Mouse (Mus musculus): ENCODE data around the gene Kcnn1. TPM values are rescaled to one million over a fixed set of nuclear protein-coding genes. Genes with fewer than 3 reads are reported as not detected.
"Not testable (repeated sequence)": the region's sequence is repeated elsewhere in the genome, so short reads cannot be mapped to it uniquely, and the experiment has no call there.

Kcnn1 gene
- polyA plus RNA-seq, 2 experiments: 2.5 to 9.1 TPM

DNA sequence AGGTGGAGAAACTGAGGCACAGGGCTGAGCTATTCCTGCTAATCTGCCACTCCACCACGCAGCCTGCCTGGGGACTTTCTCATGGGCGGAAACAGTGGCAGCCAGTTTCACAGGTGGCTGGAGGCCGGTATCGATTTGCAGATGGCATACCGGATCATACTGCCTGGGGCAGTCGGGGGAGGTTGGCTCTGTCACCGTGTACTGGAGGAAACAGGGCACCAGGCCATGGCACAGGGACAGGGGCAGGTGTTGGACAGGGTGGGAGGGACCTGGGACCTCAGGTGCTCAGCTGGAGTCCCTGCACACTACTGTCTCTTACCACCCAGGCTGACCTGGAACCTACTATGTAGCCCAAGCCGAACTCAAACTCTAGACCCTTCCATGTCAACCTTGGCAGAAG is 37.2 kb downstream of the Kcnn1 start:
- Histone ChIP-seq H3K27me3 (ENCODE audit: control insufficient read depth, insufficient read depth, low read length) (no peaks in the 10 kb centered on the region), H3K9ac (ENCODE audit: low read depth, low read length, severe bottlenecking) (no peak overlapping the region), H3K9me3 (ENCODE audit: control insufficient read depth, low read length) (no peaks in the 10 kb centered on the region), H3K4me3 (replicated peaks; ENCODE audit: low read length) (no peak overlapping the region), H3K27ac (replicated peaks; ENCODE audit: low read depth, low read length) (no peak overlapping the region), H3K4me2 (replicated peaks; ENCODE audit: low read depth, low read length, severe bottlenecking) (no peak overlapping the region), H3K4me1 (ENCODE audit: control insufficient read depth, insufficient read depth, low read length) (no peaks in the 10 kb centered on the region), H3K36me3 (ENCODE audit: control insufficient read depth, insufficient read depth, low read length) (no peaks in the 10 kb centered on the region)
- TF ChIP-seq POLR2A (IDR thresholded peaks at IDR 0.05; ENCODE audit: borderline replicate concordance, extremely low read depth, insufficient read depth, insufficient read length): no peak
- ATAC-seq (ENCODE audit: low FRiP score, low read depth) (no peak), DNase-seq (ENCODE audit: low spot score) (no peak)
- 78% methylated on average over 8 of the region's 8 CpGs for WGBS

DNA sequence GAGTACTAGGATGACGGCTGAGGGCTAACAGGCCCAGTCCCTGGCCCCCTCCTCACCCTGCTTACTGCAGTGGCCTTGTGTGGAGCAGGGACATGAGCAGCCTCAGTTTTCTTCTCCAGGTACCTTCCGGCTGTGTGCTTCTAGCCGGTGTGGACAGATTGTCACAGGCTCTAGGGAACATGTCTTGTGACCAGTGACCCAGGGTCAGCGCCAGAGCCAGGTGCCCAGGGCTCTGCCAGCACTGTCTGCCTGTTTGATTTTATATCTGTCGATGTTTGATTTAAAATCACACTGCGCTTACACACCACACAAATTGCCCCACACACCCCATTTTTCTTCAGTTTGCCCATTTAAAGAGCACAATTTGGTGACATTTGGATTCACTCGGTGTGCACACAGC is 39.3 kb downstream of the Kcnn1 start:
- no peak for ATAC-seq (ENCODE audit: low FRiP score, low read depth)
- no peak for TF ChIP-seq POLR2A (IDR thresholded peaks at IDR 0.05; ENCODE audit: borderline replicate concordance, extremely low read depth, insufficient read depth, insufficient read length)
- H3K4me3 ChIP-seq (replicated peaks; ENCODE audit: low read length): no peak overlapping the region
- no peak overlapping the region for H3K9ac ChIP-seq (ENCODE audit: low read depth, low read length, severe bottlenecking)
- no peak for DNase-seq (ENCODE audit: low spot score)
- H3K27ac ChIP-seq (replicated peaks; ENCODE audit: low read depth, low read length): no peak overlapping the region
- no peaks in the 10 kb centered on the region for H3K36me3 ChIP-seq (ENCODE audit: control insufficient read depth, insufficient read depth, low read length)
- 86% methylated on average over 7 of the region's 7 CpGs for WGBS
- H3K27me3 ChIP-seq (ENCODE audit: control insufficient read depth, insufficient read depth, low read length): no peaks in the 10 kb centered on the region
- no peaks in the 10 kb centered on the region for H3K9me3 ChIP-seq (ENCODE audit: control insufficient read depth, low read length)
- H3K4me1 ChIP-seq (ENCODE audit: control insufficient read depth, insufficient read depth, low read length): no peaks in the 10 kb centered on the region
- no peak overlapping the region for H3K4me2 ChIP-seq (replicated peaks; ENCODE audit: low read depth, low read length, severe bottlenecking)

DNA sequence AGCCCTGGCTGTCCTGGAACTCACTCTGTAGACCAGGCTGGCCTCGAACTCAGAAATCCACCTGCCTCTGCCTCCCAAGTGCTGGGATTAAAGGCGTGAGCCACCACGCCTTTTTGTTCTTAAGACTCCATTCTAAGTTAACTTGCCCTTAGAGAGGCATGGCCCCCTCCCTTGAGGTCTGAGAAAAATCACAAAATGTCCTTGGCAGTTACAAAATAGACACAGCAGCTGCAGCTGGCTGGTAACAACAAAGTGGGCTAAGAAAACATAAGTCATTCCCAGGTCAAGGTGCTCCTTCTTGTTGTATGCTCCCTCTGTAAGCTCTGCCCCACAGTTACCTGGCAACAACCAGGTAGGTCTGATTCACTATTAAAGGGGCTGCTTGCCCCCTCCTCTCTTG is 40.5 kb downstream of the Kcnn1 start:
- H3K27ac ChIP-seq (replicated peaks; ENCODE audit: low read depth, low read length); H3K27me3 ChIP-seq (ENCODE audit: control insufficient read depth, insufficient read depth, low read length); ATAC-seq (ENCODE audit: low FRiP score, low read depth); H3K4me1 ChIP-seq (ENCODE audit: control insufficient read depth, insufficient read depth, low read length); H3K4me2 ChIP-seq (replicated peaks; ENCODE audit: low read depth, low read length, severe bottlenecking); H3K4me3 ChIP-seq (replicated peaks; ENCODE audit: low read length); H3K36me3 ChIP-seq (ENCODE audit: control insufficient read depth, insufficient read depth, low read length); H3K9me3 ChIP-seq (ENCODE audit: control insufficient read depth, low read length); H3K9ac ChIP-seq (ENCODE audit: low read depth, low read length, severe bottlenecking); DNase-seq (ENCODE audit: low spot score): not testable (repeated sequence)
- WGBS: 88% methylated on average over 3 of the region's 3 CpGs

DNA sequence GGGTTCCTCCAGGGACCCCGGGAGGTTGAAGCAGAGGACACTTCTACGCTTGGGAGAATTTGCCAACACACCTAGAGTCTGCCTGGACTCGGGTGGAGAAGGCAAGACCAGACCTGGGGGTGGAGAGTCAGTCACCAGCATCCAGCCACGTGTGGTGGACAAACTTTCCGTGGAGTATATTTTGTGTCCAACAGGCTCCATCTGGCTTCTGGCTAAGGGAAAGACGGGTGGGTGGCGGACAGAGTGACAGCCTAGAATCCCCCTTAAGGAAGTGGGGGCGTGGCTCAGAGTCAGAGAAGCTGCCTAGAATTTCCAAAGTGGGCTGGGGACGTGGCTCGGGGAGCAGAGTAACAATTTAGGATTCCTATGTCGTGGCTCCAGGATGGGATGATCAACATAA is 41.1 kb downstream of the Kcnn1 start:
- H3K27ac ChIP-seq (replicated peaks; ENCODE audit: low read depth, low read length): no peak overlapping the region
- no peak for TF ChIP-seq POLR2A (IDR thresholded peaks at IDR 0.05; ENCODE audit: borderline replicate concordance, extremely low read depth, insufficient read depth, insufficient read length)
- ATAC-seq (ENCODE audit: low FRiP score, low read depth): 0 out of 2 replicates have a peak, but pooled peaks have one; percentile 1

DNA sequence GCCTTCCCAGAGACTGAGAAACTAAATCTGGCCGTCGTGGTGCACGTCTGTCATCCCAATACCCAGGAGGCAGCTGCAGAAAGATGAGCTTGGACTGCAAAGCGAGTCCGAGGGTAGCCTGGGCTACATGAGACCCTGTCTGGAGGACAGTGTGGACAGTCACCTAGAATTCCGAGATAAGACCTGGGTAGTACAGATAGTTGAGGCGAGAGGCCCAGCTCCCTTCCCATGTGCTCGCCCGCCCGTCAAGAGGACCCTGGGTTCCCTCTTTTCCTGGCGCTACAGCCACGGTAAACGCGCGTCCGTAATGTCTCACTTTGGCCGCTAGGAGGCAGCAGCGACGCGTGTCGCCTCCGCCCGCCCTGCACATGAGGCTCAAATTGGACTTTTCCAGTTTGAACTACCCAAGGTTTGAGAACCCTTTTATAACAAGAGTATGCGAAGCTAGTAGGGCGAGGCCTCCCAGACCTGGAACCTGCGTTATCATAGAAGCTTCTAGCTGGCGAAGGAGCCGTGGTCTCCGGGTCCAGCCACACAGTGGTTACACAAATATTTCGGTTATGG is 41.6 kb downstream of the Kcnn1 start:
- H3K4me1 ChIP-seq (ENCODE audit: control insufficient read depth, insufficient read depth, low read length): peaks cover 4% of the 10 kb centered on the region; the same call in 1 of the 2 replicates
- ATAC-seq (ENCODE audit: low FRiP score, low read depth): peak; percentile 50
- 15% methylated on average over 30 of the region's 30 CpGs for WGBS
- TF ChIP-seq POLR2A (IDR thresholded peaks at IDR 0.05; ENCODE audit: borderline replicate concordance, extremely low read depth, insufficient read depth, insufficient read length): no peak
- 0 out of 2 replicates have a peak, but pooled peaks cover 3% of the 10 kb centered on the region for H3K9me3 ChIP-seq (ENCODE audit: control insufficient read depth, low read length)
- no peak overlapping the region for H3K27ac ChIP-seq (replicated peaks; ENCODE audit: low read depth, low read length)
- no peaks in the 10 kb centered on the region for H3K36me3 ChIP-seq (ENCODE audit: control insufficient read depth, insufficient read depth, low read length)
- no peak overlapping the region for H3K9ac ChIP-seq (ENCODE audit: low read depth, low read length, severe bottlenecking)
- 0 out of 2 replicates have a peak, but pooled peaks cover 8% of the 10 kb centered on the region for H3K27me3 ChIP-seq (ENCODE audit: control insufficient read depth, insufficient read depth, low read length)
- H3K4me3 ChIP-seq (replicated peaks; ENCODE audit: low read length): no peak overlapping the region
- peak; percentile 59 for DNase-seq (ENCODE audit: low spot score)
- H3K4me2 ChIP-seq (replicated peaks; ENCODE audit: low read depth, low read length, severe bottlenecking): no peak overlapping the region

More for the DNA sequence above, 41.1 kb downstream of the Kcnn1 start:
- Histone ChIP-seq H3K4me2 (replicated peaks; ENCODE audit: low read depth, low read length, severe bottlenecking) (no peak overlapping the region), H3K4me1 (ENCODE audit: control insufficient read depth, insufficient read depth, low read length) (0 out of 2 replicates have a peak, but pooled peaks cover under 1% of the 10 kb centered on the region), H3K27me3 (ENCODE audit: control insufficient read depth, insufficient read depth, low read length) (0 out of 2 replicates have a peak, but pooled peaks cover 3% of the 10 kb centered on the region), H3K9me3 (ENCODE audit: control insufficient read depth, low read length) (0 out of 2 replicates have a peak, but pooled peaks cover 3% of the 10 kb centered on the region), H3K36me3 (ENCODE audit: control insufficient read depth, insufficient read depth, low read length) (no peaks in the 10 kb centered on the region), H3K9ac (ENCODE audit: low read depth, low read length, severe bottlenecking) (no peak overlapping the region), H3K4me3 (replicated peaks; ENCODE audit: low read length) (no peak overlapping the region)
- no peak for DNase-seq (ENCODE audit: low spot score)
- 41% methylated on average over 11 of the region's 11 CpGs for WGBS
